Mouse (Mus musculus) CH12.LX (cell line): ENCODE data around the gene Ap2a1. TPM values are rescaled to one million over a fixed set of nuclear protein-coding genes. Genes with fewer than 3 reads are reported as not detected.

Source experiments
- DNase-seq: peaks from one replicate; pipeline ENCODE4 v3.0.0-alpha.2; 2013; ENCODE audit errors: extremely low read depth
- H3K27ac ChIP-seq: 2 replicates; pipeline ENCODE4 v1.5.1; 2012; ENCODE audit warnings: low read depth, mild to moderate bottlenecking, control low read depth, moderate library complexity; ENCODE audit not compliant: insufficient read depth
- H3K27me3 ChIP-seq: replicated peaks from 2 replicates; pipeline ENCODE3; 2012; ENCODE audit warnings: inconsistent platforms
- H3K36me3 ChIP-seq, 2 experiments: replicated peaks in 1 of 2; 2 replicates each; pipeline versions ENCODE3 to v1.6.1; 2012; ENCODE audit warnings: inconsistent platforms in 1 of 2, low read length in 1 of 2, mild to moderate bottlenecking in 1 of 2, mixed read lengths in 1 of 2, moderate library complexity in 1 of 2; ENCODE audit not compliant: control insufficient read depth in 1 of 2, insufficient read depth in 1 of 2
- H3K4me1 ChIP-seq, 2 experiments: 2 replicates each; pipeline ENCODE4 v1.6.1; 2012; ENCODE audit warnings: inconsistent platforms in 1 of 2, moderate library complexity in 1 of 2; ENCODE audit not compliant: insufficient read depth in 2 of 2, control insufficient read depth in 1 of 2
- H3K4me2 ChIP-seq: 2 replicates; pipeline ENCODE4 v1.6.1; 2012; ENCODE audit warnings: low read depth, mild to moderate bottlenecking, control low read depth; ENCODE audit not compliant: poor library complexity, insufficient read depth, severe bottlenecking
- H3K4me3 ChIP-seq, 3 experiments: fragments of 150-350 bp in 1 of 3; sonication (generic) in 1 of 3; replicated peaks in 1 of 3; 2 replicates each; pipeline versions ENCODE3 to v1.5.1; 2011 to 2012; ENCODE audit warnings: low read depth in 2 of 3, low read length in 2 of 3, mild to moderate bottlenecking in 2 of 3, moderate library complexity in 2 of 3, control low read depth in 1 of 3, improper control_type of control experiment in 1 of 3, inconsistent platforms in 1 of 3, mixed read lengths in 1 of 3; ENCODE audit not compliant: poor library complexity in 1 of 3
- H3K79me2 ChIP-seq: replicated peaks from 2 replicates; pipeline ENCODE4 v1.6.1; 2012; ENCODE audit warnings: mild to moderate bottlenecking, moderate library complexity; ENCODE audit not compliant: control insufficient read depth, poor library complexity, insufficient read depth, severe bottlenecking; ENCODE audit errors: extremely low read depth
- H3K9ac ChIP-seq: 2 replicates; pipeline ENCODE4 v1.6.1; 2012; ENCODE audit warnings: low read depth, mild to moderate bottlenecking, control low read depth, moderate library complexity; ENCODE audit not compliant: insufficient read depth
- H3K9me3 ChIP-seq: replicated peaks from 2 replicates; pipeline ENCODE3; 2012; ENCODE audit warnings: low read length, inconsistent platforms, mixed read lengths
- CHD2 ChIP-seq: IDR thresholded peaks from 2 replicates; pipeline ENCODE4 v1.6.1; 2011; ENCODE audit warnings: low read length, improper control_type of control experiment
- CTCF ChIP-seq, 2 experiments: IDR thresholded peaks in 1 of 2; conservative IDR thresholded peaks in 1 of 2; 2 replicates each; pipeline ENCODE4 v1.5.1; 2011 to 2012; ENCODE audit warnings: low read depth in 2 of 2, low read length in 2 of 2, improper control_type of control experiment in 1 of 2, inconsistent platforms in 1 of 2, mild to moderate bottlenecking in 1 of 2, moderate library complexity in 1 of 2
- E2F4 ChIP-seq: IDR thresholded peaks from 2 replicates; pipeline ENCODE4 v1.6.1; 2011; ENCODE audit warnings: low read depth, low read length, improper control_type of control experiment; ENCODE audit not compliant: insufficient replicate concordance
- ELF1 ChIP-seq: IDR thresholded peaks from 2 replicates; pipeline ENCODE4 v1.6.1; 2014; ENCODE audit warnings: low read depth, mild to moderate bottlenecking, inconsistent platforms, low read length, improper control_type of control experiment
- HCFC1 ChIP-seq: IDR thresholded peaks from 2 replicates; pipeline ENCODE4 v1.6.1; 2012; ENCODE audit warnings: low read depth, mild to moderate bottlenecking, inconsistent platforms, low read length, improper control_type of control experiment
- IRF4 ChIP-seq: IDR thresholded peaks from 2 replicates; pipeline ENCODE4 v1.6.1; 2014; ENCODE audit warnings: low read depth, mild to moderate bottlenecking, inconsistent platforms, low read length, improper control_type of control experiment
- JUN ChIP-seq: IDR thresholded peaks from 2 replicates; pipeline ENCODE4 v1.6.1; 2011; ENCODE audit warnings: low read depth, mild to moderate bottlenecking, low read length, improper control_type of control experiment, moderate library complexity; ENCODE audit not compliant: insufficient read depth
- JUND ChIP-seq: conservative IDR thresholded peaks from 2 replicates; pipeline ENCODE4 v1.6.1; 2011; ENCODE audit warnings: low read depth, low read length, improper control_type of control experiment
- KAT2A ChIP-seq: IDR thresholded peaks from 2 replicates; pipeline ENCODE4 v1.6.1; 2012; ENCODE audit warnings: low read length, improper control_type of control experiment, inconsistent platforms; ENCODE audit not compliant: insufficient replicate concordance
- MAFK ChIP-seq: IDR thresholded peaks from 2 replicates; pipeline ENCODE4 v1.6.1; 2011; ENCODE audit warnings: low read length, improper control_type of control experiment; ENCODE audit not compliant: insufficient replicate concordance
- MAX ChIP-seq: IDR thresholded peaks from 2 replicates; pipeline ENCODE4 v1.6.1; 2011; ENCODE audit warnings: low read length, improper control_type of control experiment
- MAZ ChIP-seq: IDR thresholded peaks from 2 replicates; pipeline ENCODE4 v1.6.1; 2012; ENCODE audit warnings: low read depth, mild to moderate bottlenecking, inconsistent platforms, low read length, improper control_type of control experiment, moderate library complexity
- MEF2A ChIP-seq: IDR thresholded peaks from 2 replicates; pipeline ENCODE4 v1.6.1; 2014; ENCODE audit warnings: low read depth, mild to moderate bottlenecking, inconsistent platforms, low read length, improper control_type of control experiment, borderline replicate concordance
- MXI1 ChIP-seq: IDR thresholded peaks from 2 replicates; pipeline ENCODE4 v1.6.1; 2011; ENCODE audit warnings: mild to moderate bottlenecking, low read depth, low read length, improper control_type of control experiment
- MYC ChIP-seq: IDR thresholded peaks from 2 replicates; pipeline ENCODE4 v1.6.1; 2011; ENCODE audit warnings: low read depth, mild to moderate bottlenecking, improper control_type of control experiment, low read length
- NELFE ChIP-seq: IDR thresholded peaks from 2 replicates; pipeline ENCODE4 v1.6.1; 2011; ENCODE audit warnings: low read depth, low read length, improper control_type of control experiment
- NRF1 ChIP-seq: IDR thresholded peaks from 2 replicates; pipeline ENCODE4 v1.6.1; 2014; ENCODE audit warnings: low read depth, mild to moderate bottlenecking, inconsistent platforms, low read length, improper control_type of control experiment, moderate library complexity
- PAX5 ChIP-seq: IDR thresholded peaks from 2 replicates; pipeline ENCODE4 v1.6.1; 2012; ENCODE audit warnings: low read length, inconsistent platforms, mixed read lengths
- POLR2A ChIP-seq: IDR thresholded peaks from 2 replicates; pipeline ENCODE4 v1.6.1; 2011; ENCODE audit warnings: low read depth, mild to moderate bottlenecking, improper control_type of control experiment, low read length
- POLR2AphosphoS2 ChIP-seq: IDR thresholded peaks from 2 replicates; pipeline ENCODE4 v1.6.1; 2011; ENCODE audit warnings: low read depth, low read length, improper control_type of control experiment
- RAD21 ChIP-seq: IDR thresholded peaks from 2 replicates; pipeline ENCODE4 v1.6.1; 2011; ENCODE audit warnings: low read depth, mild to moderate bottlenecking, low read length, improper control_type of control experiment, moderate library complexity
- RCOR1 ChIP-seq: conservative IDR thresholded peaks from 2 replicates; pipeline ENCODE4 v1.6.1; 2012; ENCODE audit warnings: low read depth, mild to moderate bottlenecking, inconsistent platforms, low read length, improper control_type of control experiment
- SIN3A ChIP-seq: IDR thresholded peaks from 2 replicates; pipeline ENCODE4 v1.6.1; 2012; ENCODE audit warnings: low read length, improper control_type of control experiment, inconsistent platforms
- SMC3 ChIP-seq: IDR thresholded peaks from 2 replicates; pipeline ENCODE4 v1.6.1; 2011; ENCODE audit warnings: low read depth, low read length, improper control_type of control experiment
- TBP ChIP-seq: conservative IDR thresholded peaks from 2 replicates; pipeline ENCODE4 v1.6.1; 2011; ENCODE audit warnings: low read depth, low read length, improper control_type of control experiment
- TCF12 ChIP-seq: IDR thresholded peaks from 2 replicates; pipeline ENCODE4 v1.6.1; 2014; ENCODE audit warnings: low read depth, mild to moderate bottlenecking, inconsistent platforms, low read length, improper control_type of control experiment
- USF1 ChIP-seq: IDR thresholded peaks from 2 replicates; pipeline ENCODE4 v1.6.1; 2014; ENCODE audit warnings: low read depth, mild to moderate bottlenecking, inconsistent platforms, low read length, improper control_type of control experiment
- ZC3H11A ChIP-seq: IDR thresholded peaks from 2 replicates; pipeline ENCODE4 v1.6.1; 2012; ENCODE audit warnings: low read depth, mild to moderate bottlenecking, inconsistent platforms, low read length, improper control_type of control experiment
- ZKSCAN1 ChIP-seq: IDR thresholded peaks from 2 replicates; pipeline ENCODE4 v1.6.1; 2012; ENCODE audit warnings: low read depth, inconsistent platforms, low read length, improper control_type of control experiment, borderline replicate concordance
- ZMIZ1 ChIP-seq: IDR thresholded peaks from 2 replicates; pipeline ENCODE4 v1.6.1; 2012; ENCODE audit warnings: low read depth, mild to moderate bottlenecking, inconsistent platforms, low read length, improper control_type of control experiment
- dilution Hi-C: fragments of 300-500 bp; cut with MboI; formaldehyde crosslinking; loops from 2 replicates; pipeline ENCODE4 v1.14.3; 2020; ENCODE audit warnings: low sequenced_read_pairs; ENCODE audit not compliant: extremely low pct_unique_long_range_greater_than_20kb, extremely low pct_ligation_motif_present
- in situ Hi-C: fragments of 300-500 bp; cut with MboI; formaldehyde crosslinking; loops from 3 replicates; pipeline ENCODE4 v1.14.3; 2019; ENCODE audit warnings: low sequenced_read_pairs, low pct_ligation_motif_present, low pct_unique_long_range_greater_than_20kb, mixed read lengths
- polyA plus RNA-seq: library from polyadenylated mRNA; unstranded; fragments of >175 nt; gene quantifications from 2 replicates; pipeline ENCODE4 v1.2.1, GENCODE M21; 2012; ENCODE audit warnings: low read depth; ENCODE audit not compliant: insufficient read length
- total RNA-seq, 2 experiments: library from RNA; depleted of rRNA; stranded (reverse); fragments of 300-350 nt in 1 of 2; fragments of >200 nt in 1 of 2; gene quantifications; 2 replicates each; pipeline ENCODE4 v1.2.3; 2012 to 2014

Gene Ap2a1
- total and polyA plus RNA-seq, 3 experiments, result 35.7 to 61.1 (median 56.3) TPM

DNA sequence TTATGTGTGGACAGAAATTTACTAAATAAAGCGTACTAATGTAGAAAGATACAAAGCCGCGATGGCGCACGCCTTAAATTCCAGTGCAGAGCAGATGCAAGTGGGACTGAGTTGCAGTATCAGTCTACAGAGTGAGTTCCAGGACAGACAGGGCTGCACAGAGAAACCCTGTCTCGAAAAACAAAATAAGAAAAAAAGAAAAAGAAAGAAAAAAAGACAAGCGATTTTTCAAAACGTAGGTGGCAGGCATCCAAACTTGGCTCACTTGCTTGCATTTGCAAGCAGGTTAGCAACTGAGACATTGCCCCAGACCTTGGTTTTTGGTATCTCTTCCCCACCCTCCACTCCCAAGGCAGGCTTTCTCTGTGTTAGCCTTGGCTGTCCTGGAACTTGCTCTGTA is 36.1 kb downstream of the Ap2a1 start:
- no peak overlapping the region for H3K27ac ChIP-seq
- no peak overlapping the region for H3K4me2 ChIP-seq
- peaks cover 11 to 35% of the 10 kb centered on the region in 2 experiments for H3K4me1 ChIP-seq
- peaks cover 4 to 34% of the 10 kb centered on the region in 2 experiments for H3K36me3 ChIP-seq
- TF ChIP-seq CTCF (conservative IDR thresholded peaks at IDR 0.05 in 1 of 2, IDR thresholded peaks at IDR 0.05 in 1 of 2; ENCODE audit: low read depth in 2 of 2, low read length in 2 of 2), result no peak
- no peak for TF ChIP-seq NRF1
- no peak for TF ChIP-seq E2F4
- TF ChIP-seq MAZ, result no peak
- TF ChIP-seq TBP, result no peak
- TF ChIP-seq ZMIZ1, result no peak
- no peak for TF ChIP-seq SIN3A
- TF ChIP-seq MAFK, result no peak
- H3K27me3 ChIP-seq, result no peaks in the 10 kb centered on the region
- dilution Hi-C loops, result no loop called here
- peaks cover 14% of the 10 kb centered on the region for H3K79me2 ChIP-seq
- H3K4me3 ChIP-seq, result no peak overlapping the region
- DNase-seq, result no peak
- H3K9me3 ChIP-seq, result no peaks in the 10 kb centered on the region
- in situ Hi-C loops, result no loop called here
- no peak overlapping the region for H3K9ac ChIP-seq

DNA sequence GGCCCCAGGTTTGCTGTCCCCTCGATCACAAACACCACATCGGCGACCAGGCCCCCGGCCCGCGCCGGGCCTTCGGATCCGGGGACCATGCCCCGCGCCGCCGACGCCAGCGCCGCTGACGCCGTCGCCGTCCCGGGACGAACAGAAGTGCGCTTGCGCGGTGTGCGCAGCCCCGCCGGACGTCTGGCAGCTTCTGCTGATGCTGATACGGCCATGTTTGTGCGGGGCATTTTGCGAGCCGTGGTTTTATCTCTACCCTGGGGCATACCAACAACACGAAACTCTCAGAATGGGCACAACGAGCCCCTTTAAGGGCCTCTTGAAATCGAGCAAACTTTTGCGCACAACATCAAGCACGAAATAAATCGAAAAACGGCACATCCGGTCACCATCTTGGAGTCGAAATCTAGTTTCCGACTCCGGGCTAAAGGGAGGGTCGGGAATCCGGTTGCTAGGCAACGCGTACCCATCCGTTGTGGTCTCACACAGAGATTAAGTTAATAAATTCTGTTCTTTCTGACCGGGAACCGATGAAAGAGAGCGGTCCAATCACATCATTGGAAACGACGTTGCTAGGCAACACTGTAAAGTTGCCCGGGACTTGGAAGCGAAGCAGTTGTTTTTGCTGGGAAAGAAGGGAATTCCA is 36.9 kb downstream of the Ap2a1 start, which contains the start of gene Med25:
Gene Med25, minus strand, starts transcription at position 437 of the 646 bp plus-strand sequence.
- peak; percentile 92 for DNase-seq
- Histone ChIP-seq H3K36me3 (peaks cover 4 to 33% of the 10 kb centered on the region in 2 experiments), H3K27me3 (no peaks in the 10 kb centered on the region), H3K9ac (peak within 1 kb of the TSS; percentile 94), H3K9me3 (no peaks in the 10 kb centered on the region), H3K4me3 (peak within 1 kb of the TSS; percentile 88 to 91 (median 90)), H3K4me1 (peaks cover 10 to 27% of the 10 kb centered on the region in 2 experiments), H3K79me2 (peaks cover 14% of the 10 kb centered on the region), H3K4me2 (peak within 1 kb of the TSS; percentile 85), H3K27ac (peak within 1 kb of the TSS; percentile 33; the same call in 1 of the 2 replicates)
- in situ Hi-C loops (no loop called here), dilution Hi-C loops (no loop called here)
- TF ChIP-seq CTCF (conservative IDR thresholded peaks at IDR 0.05 in 1 of 2, IDR thresholded peaks at IDR 0.05 in 1 of 2; ENCODE audit: low read depth in 2 of 2, low read length in 2 of 2) (no peak), PAX5 (no peak), ZMIZ1 (no peak), MEF2A (0 out of 2 replicates have a peak, but pooled peaks have one; percentile 40), ZC3H11A (no peak), RCOR1 (no peak), SMC3 (no peak), HCFC1 (peak; percentile 94), MAX (no peak), ELF1 (no peak), TCF12 (peak; percentile 59; the same call in 1 of the 2 replicates), MXI1 (peak; percentile 57; the same call in 1 of the 2 replicates), E2F4 (no peak), TBP (0 out of 2 replicates have a peak, but pooled peaks have one; percentile 28), ZKSCAN1 (no peak), IRF4 (no peak), RAD21 (no peak), MAFK (no peak), SIN3A (peak; percentile 80), MAZ (no peak), CHD2 (no peak), NELFE (peak; percentile 90), NRF1 (peak; percentile 89), KAT2A (peak; percentile 91; the same call in 1 of the 2 replicates), USF1 (no peak), POLR2AphosphoS2 (no peak), POLR2A (peak; percentile 96), JUN (no peak), MYC (no peak), JUND (no peak)
